Mouse (Mus musculus): ENCODE results near the gene Fam214b.

DNA sequence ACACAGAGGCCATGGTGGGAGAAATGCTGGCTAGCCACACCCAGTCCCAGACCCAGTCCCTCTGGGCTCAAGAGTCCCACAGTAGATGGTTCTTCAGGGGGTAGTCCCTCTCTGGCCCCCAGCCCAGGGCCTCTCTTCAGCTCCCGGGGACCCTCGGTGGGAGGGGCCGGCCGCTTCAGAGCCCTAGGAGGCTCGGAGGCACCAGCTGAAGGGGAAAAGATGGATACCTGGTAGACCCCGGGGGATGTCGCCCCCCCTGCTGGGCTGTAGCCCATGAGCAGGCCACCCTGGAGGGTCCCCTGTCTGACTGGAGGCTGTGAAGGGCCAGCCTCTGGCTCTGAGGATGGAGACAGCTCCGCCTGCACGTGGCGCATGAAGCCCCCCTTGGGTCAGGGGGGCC, 9.7 kb downstream of the Fam214b start:
- TF ChIP-seq CTCF (conservative IDR thresholded peaks at IDR 0.05; ENCODE audit: low read length) (no peak), NANOG (IDR thresholded peaks at IDR 0.05; ENCODE audit: borderline replicate concordance, low read length) (no peak)
